Mouse (Mus musculus): ENCODE measurements around the gene Olfr835. TPM values are rescaled to one million over a fixed set of nuclear protein-coding genes. Genes with fewer than 3 reads are reported as not detected.

Gene Olfr835
- polyA plus RNA-seq (2012; ENCODE audit: insufficient read depth, insufficient read length, missing spikeins) = not detected in 2 replicates

- Histone ChIP-seq H3K27ac (replicated peaks; ENCODE audit: low read depth, low read length) (no peak within 1 kb of the TSS), H3K4me3 (ENCODE audit: insufficient read depth, low read depth, low read length) (no peak within 1 kb of the TSS), H3K4me1 (ENCODE audit: control insufficient read depth, insufficient read depth, insufficient read length, low read length) (no peaks in the 10 kb centered on the region)
These were observed at the start of gene Olfr835 for GRCm38 (mm10) chr9:19032435-19032834. Olfr835 (plus strand) TSS chr9:19032735.

DNA sequence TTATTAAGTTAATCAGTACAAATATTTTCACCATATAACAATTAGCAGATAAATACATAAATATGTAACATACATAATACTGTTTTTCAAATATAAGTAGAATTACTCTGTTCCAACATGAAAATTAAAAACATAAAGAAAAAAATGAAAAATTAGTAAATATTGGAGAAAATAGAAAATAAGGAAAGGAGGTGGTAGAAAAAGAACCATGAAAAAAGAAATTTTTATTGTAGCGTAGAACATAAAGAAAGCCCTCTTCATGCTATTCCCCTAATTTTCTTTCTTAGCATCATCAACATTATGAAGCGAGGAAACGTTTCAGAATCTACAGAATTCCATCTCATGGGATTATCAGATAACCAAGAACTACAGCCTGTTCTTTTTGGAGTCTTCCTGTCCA lies 44.8 kb upstream of the Olfr835 start, which contains the start of gene Olfr834:
Gene Olfr834, plus strand, starts transcription at position 301 of the 400 bp plus-strand sequence.
- H3K27ac ChIP-seq (replicated peaks; ENCODE audit: low read depth, low read length) = no peak within 1 kb of the TSS
- H3K4me1 ChIP-seq (ENCODE audit: control insufficient read depth, insufficient read depth, insufficient read length, low read length) = no peaks in the 10 kb centered on the region
- H3K4me3 ChIP-seq (ENCODE audit: insufficient read depth, low read depth, low read length) = no peak within 1 kb of the TSS

DNA sequence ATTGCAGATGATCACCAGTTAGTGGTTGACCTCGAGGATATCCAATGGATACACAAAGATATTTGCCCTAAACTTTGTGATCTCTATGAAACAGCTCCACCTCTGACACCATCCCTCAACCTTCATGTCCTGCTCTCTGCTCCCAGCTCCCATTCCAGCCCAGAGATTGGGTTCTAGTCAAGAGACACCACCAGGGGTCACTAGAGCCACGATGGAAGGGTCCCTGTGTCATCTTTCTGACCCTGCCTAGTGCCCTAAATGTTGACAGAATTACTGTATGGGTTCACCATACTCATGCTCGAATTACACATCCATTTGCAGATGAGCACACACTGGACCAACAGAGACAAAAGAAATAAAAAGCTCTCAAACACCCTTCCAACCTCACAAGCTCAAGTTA lies 52.5 kb downstream of the Olfr835 start:
- no peak overlapping the region for H3K27ac ChIP-seq (replicated peaks; ENCODE audit: low read depth, low read length)
- no peaks in the 10 kb centered on the region for H3K4me1 ChIP-seq (ENCODE audit: control insufficient read depth, insufficient read depth, insufficient read length, low read length)
- H3K4me3 ChIP-seq (ENCODE audit: insufficient read depth, low read depth, low read length) = no peak overlapping the region

Other genes with a start within 250 kb of the Olfr835 start
- gene Olfr828, start 213.2 kb upstream of the Olfr835 start, polyA plus RNA-seq (2012; ENCODE audit: insufficient read depth, insufficient read length, missing spikeins) = not detected in 2 replicates
- gene Olfr829, start 177.8 kb upstream of the Olfr835 start, polyA plus RNA-seq (2012; ENCODE audit: insufficient read depth, insufficient read length, missing spikeins) = not detected in 2 replicates
- gene Olfr830, start 158.0 kb upstream of the Olfr835 start, polyA plus RNA-seq (2012; ENCODE audit: insufficient read depth, insufficient read length, missing spikeins) = not detected in 2 replicates
- gene Olfr832, start 95.6 kb upstream of the Olfr835 start, polyA plus RNA-seq (2012; ENCODE audit: insufficient read depth, insufficient read length, missing spikeins) = not detected in 2 replicates
- not detected in 2 replicates for gene Olfr834, start 44.7 kb upstream of the Olfr835 start, polyA plus RNA-seq (2012; ENCODE audit: insufficient read depth, insufficient read length, missing spikeins)
- not detected in 2 replicates for gene Olfr836, start 87.6 kb downstream of the Olfr835 start, polyA plus RNA-seq (2012; ENCODE audit: insufficient read depth, insufficient read length, missing spikeins)
- not detected in 2 replicates for gene Olfr837, start 103.6 kb downstream of the Olfr835 start, polyA plus RNA-seq (2012; ENCODE audit: insufficient read depth, insufficient read length, missing spikeins)
- gene Olfr839-ps1, start 144.6 kb downstream of the Olfr835 start, polyA plus RNA-seq (2012; ENCODE audit: insufficient read depth, insufficient read length, missing spikeins) = not detected in 2 replicates
- gene Olfr843, start 219.3 kb downstream of the Olfr835 start, polyA plus RNA-seq (2012; ENCODE audit: insufficient read depth, insufficient read length, missing spikeins) = not detected in 2 replicates

Measured in brown adipose tissue, adult 24 weeks (tissue).